Mouse (Mus musculus) mesoderm, embryonic 11.5 days (tissue): ENCODE measurements around the gene Atp5mpl.
"Not testable (repeated sequence)": the region's sequence is repeated elsewhere in the genome, so short reads cannot be mapped to it uniquely, and the experiment has no call there.

Source experiments
- DNase-seq: peaks from one replicate; pipeline ENCODE4 v3.0.0-alpha.2; 2012; ENCODE audit warnings: low read depth, low spot score

Atp5mpl gene

DNA sequence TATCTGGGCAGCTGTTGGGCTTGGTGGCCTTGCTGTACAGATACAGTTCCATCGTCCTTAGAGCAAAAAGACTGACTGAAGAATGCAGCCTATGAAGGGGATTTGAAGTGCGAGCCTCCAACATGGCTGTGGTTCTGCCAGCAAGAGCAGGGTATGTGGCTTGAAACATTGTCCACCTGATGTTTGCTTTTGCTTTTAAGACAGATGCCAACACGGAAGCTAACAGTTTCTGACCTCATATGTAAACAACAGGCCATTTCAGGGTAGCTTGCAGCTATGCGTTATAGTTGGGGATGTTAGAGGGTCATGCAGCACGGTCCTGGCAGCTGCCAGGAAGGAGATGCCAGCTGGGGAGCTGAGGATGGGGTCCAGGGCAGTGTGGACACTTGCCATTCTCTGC lies 16.3 kb downstream of the Atp5mpl start:
- no peak for DNase-seq

DNA sequence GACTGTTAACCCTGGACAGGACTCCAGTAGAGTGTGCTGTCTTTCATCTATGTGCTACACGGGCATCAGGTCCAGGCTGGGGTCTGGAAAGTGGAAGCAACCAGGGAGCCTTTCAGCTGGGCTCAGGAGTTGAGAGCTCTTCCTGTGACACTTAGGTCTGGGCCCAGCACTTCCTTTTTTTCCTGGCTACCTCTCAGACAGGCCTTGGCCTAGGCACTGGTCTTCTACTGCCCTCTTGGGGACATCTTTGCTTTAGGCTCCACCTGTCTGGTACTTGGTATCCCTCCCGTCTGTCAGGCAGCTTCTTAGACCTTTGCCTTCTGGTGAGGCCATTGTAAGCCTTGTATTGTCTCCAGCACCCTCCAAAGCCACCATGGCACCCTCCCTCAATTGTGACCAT lies 20.1 kb downstream of the Atp5mpl start:
- no peak for DNase-seq

DNA sequence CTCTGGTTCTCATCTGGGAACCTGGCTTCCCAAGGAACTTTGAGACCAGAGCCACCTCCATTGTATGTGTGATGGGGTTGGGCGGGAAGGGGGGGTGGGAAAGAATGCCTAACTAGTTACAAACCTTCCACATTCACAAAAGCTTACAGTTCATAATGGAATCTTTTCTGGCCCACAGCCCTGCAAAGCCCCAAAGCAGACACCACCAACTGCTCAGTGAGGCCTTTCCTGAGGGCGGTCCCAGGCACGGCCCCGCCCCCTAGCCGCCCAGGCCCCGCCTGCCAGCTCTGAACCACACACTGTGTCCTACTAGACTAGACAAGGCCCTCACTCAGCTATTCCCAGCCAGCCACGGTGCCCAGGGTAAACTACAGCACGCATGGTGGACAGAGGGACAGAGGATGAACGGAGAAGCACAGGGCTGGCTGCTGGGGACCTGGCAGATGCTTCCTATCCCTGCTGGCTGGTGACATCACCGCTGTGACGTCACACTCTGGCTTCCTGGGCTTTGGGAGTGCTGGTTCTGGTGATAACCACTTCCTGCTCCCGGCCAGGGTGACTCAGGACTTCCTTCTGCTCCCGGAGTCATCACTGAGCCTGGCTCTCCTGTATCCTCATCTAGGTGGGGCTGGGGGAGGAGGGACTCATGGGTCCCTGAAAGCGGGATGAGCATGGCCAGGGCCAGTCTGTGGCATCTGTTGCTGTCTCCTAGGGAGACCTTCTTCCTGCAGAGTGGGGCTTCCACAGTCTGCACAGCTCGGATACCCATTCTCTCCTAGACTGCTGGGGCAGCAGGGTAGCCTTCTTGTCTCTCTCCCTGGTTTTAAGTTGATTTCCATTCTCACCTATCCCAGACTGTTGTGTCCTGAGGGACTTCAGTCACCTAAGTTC lies 20.8 kb downstream of the Atp5mpl start:
- not testable (repeated sequence) for DNase-seq

GRCm38 (mm10) chr12:111945115-111945514 lies 21.7 kb downstream of the Atp5mpl start:
- no peak for DNase-seq

- not testable (repeated sequence) for DNase-seq
Measured at GRCm38 (mm10) chr12:111944065-111944987, 22.5 kb downstream of the Atp5mpl start.

DNA sequence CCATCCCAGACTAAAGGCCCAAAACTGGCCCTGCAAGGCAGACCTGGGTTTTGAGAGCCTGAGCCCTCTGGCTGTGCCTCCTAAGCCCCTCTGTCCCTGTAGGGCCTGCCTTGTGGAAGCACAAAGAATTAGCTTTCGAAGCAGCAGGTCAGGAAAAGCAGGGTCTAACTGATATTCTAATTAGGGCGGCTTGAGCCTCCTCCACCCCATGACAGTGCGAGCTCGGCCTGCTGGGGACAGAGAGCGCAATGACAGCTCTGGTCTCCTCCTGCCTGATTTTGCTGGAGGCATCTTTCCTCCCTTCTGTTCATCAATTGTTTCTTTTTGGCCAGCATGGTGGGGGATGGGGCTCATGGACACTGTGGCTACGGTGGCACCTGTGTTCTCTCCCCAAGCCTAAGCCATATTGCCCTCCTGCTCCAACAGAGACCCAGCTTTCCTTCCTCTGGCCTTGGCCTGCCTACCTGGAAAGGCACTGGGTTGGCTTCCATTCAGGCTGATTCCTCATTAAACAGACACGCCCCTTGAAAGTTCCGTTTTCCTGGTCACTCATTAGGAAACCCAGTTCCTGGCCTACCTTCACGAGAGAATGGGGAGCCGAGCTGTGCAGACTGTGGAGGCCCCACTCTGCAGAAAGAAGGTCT lies 23.2 kb downstream of the Atp5mpl start:
- DNase-seq: no peak

GRCm38 (mm10) chr12:111938623-111939177 lies 28.1 kb downstream of the Atp5mpl start:
- peak; percentile 71 for DNase-seq

GRCm38 (mm10) chr12:111936706-111937550 lies 29.8 kb downstream of the Atp5mpl start:
- no peak for DNase-seq

GRCm38 (mm10) chr12:111933971-111934370 lies 32.8 kb downstream of the Atp5mpl start:
- no peak for DNase-seq

DNA sequence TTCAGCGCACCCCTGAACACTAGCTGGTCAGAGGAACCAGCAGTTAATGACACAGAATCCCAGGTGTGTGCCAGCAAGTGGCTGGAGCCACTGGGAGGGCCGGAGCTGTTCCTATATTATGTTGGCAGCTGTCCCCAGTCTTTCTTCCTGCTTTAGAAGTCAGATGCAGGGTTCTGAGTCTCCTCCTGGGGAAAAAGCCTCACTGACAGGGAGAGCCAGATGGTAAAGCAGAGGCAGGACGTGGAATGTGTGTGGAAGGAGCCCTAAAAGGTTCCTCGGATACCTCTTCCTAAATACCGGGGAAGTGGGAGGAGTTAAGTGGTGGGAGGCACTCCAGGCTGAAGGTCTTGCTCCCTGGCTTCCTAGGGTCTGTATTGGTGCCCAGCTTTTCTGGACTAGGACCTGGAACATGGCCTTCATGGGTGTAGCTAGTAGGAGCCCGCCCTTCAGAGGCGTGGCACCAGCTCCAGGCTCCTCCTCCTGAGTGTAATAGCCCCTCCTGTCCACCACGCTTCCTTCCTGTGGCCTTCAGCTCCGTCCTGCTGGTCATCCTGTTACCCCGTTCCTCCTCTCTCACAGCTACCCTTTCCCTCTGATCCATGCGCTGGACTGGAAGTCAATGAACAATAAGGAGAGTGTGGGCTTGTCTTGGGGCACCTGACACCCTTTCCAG lies 33.6 kb downstream of the Atp5mpl start:
- no peak for DNase-seq

- DNase-seq: no peak
Measured at GRCm38 (mm10) chr12:111932513-111932912, 34.3 kb downstream of the Atp5mpl start.

DNA sequence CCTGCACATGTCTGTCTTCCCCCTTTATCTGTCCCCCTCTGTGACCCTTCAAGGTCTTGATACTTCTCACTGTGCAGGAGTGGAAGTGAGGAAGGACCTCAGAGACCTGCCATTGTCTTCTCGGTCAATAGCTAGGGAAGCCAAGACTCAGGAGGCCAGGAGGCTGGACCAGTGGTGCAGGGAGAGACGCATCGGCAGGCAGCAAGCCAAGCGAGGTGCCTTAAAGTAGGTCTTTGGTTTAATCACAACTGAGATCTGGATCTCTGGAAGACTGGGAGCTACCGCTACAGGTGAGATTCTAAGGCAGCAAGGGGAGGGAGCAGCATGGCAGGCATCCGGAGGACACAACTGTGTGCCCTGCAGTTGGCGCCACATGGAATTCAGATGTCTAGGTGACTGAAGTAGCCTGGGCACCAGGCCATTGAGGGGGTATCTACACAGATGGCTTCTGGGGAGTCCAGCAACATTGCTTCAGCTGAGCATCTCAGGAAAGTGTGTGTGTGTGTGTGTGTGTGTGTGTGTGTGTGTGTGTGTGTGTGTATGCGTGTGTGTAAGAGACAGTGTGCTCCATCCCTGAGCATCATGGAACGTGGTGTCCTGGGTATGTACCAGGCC lies 35.3 kb downstream of the Atp5mpl start:
- no peak for DNase-seq

- DNase-seq: no peak
Measured at GRCm38 (mm10) chr12:111928411-111928966, 38.3 kb downstream of the Atp5mpl start.

DNA sequence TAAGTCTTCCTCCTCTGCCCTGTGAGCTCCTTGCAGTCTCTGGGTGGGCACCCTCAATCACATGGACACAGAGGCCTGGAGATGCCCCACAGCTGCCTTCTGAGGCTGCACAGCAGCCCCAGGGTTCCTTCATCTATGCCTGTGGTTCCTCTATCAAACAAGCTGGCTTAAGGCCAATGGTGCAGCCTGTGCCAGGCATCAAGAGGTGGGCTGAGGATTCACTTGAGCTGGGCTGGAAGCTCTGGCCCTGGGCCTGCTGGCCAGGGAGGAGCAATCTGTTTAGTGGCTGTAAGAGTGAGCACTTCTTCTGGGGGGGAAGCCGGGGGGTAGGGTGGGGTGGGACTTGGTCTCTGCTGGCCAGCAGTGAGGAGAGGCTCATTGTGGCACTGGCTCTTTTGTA lies 39.4 kb downstream of the Atp5mpl start:
- no peak for DNase-seq

DNA sequence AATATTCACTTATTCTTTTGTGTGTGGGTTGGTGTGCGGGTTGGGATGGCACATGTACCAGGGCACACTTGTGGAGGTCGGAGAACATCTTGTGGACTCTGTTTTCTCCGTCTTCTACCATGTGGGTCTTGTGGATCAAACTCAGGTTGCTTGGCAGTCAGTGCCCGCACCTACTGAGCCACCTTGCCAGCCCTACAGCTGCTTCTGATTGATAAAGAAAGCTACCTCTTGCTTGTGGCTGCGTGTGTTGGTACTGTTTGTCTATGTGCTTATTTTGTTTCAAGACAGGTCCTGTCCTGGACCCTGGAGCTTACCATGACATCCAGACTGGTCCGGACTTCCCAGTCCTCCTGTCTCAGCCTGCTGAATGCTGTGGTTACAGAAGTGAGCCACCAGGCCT lies 43.7 kb downstream of the Atp5mpl start:
- no peak for DNase-seq

DNA sequence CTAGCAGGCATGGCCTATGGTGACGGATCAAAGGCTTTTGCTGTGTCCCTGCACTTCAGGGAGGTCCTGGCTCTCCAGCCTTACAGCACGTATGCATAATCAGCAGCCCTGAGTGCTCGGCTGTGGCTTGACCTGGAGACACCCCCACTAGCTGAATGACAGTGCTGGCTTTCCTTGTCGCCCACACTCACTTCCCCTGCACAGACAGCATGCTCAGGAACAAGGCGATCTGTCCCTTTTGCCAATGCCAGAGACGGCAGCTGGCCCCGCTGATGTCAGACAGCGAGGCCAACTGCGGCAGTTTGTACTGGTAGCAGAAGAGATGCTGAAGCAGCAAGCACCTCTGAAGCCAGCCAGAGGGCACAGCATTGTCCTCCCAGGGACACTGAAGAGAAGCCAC lies 46.7 kb downstream of the Atp5mpl start:
- no peak for DNase-seq

- peak; percentile 24 for DNase-seq
Measured at GRCm38 (mm10) chr12:111916514-111917217, 50.1 kb downstream of the Atp5mpl start.

- DNase-seq: no peak
Measured at GRCm38 (mm10) chr12:111915781-111916180, 51.0 kb downstream of the Atp5mpl start.

GRCm38 (mm10) chr12:111914031-111914430 lies 52.7 kb downstream of the Atp5mpl start:
- no peak for DNase-seq
